Mouse (Mus musculus) kidney, adult 2 months (tissue): Measurements from ENCODE around the gene Cbarp. TPM values are rescaled to one million over a fixed set of nuclear protein-coding genes. Genes with fewer than 3 reads are reported as not detected.

Experiments
- DNase-seq: peaks from one replicate; pipeline ENCODE4 v3.0.0; 2021
- H3K27ac ChIP-seq: fragments of 200-500 bp; 2 replicates; pipeline ENCODE4 v1.5.1; 2012; ENCODE audit warnings: low read depth, low read length, control low read depth, inconsistent platforms; ENCODE audit not compliant: insufficient read depth
- H3K27me3 ChIP-seq: fragments of 200-500 bp; replicated peaks from 2 replicates; pipeline ENCODE4 v1.6.1; 2012; ENCODE audit warnings: mild to moderate bottlenecking, moderate library complexity, low read length, inconsistent platforms; ENCODE audit not compliant: control insufficient read depth, insufficient read depth
- H3K36me3 ChIP-seq: fragments of 200-500 bp; 2 replicates; pipeline ENCODE4 v1.6.1; 2012; ENCODE audit warnings: mild to moderate bottlenecking, moderate library complexity, low read length, inconsistent platforms; ENCODE audit not compliant: control insufficient read depth, insufficient read depth
- H3K4me1 ChIP-seq: fragments of 200-500 bp; 2 replicates; pipeline ENCODE4 v1.6.1; 2011; ENCODE audit warnings: low read length; ENCODE audit not compliant: control insufficient read depth, insufficient read depth
- H3K4me3 ChIP-seq: fragments of 200-500 bp; 2 replicates; pipeline ENCODE4 v1.5.1; 2011; ENCODE audit warnings: mild to moderate bottlenecking, low read depth, low read length, control low read depth; ENCODE audit not compliant: insufficient read depth
- CTCF ChIP-seq: fragments of 200-500 bp; conservative IDR thresholded peaks from 2 replicates; pipeline ENCODE4 v1.5.1; 2011; ENCODE audit warnings: low read depth, mild to moderate bottlenecking, control low read depth, low read length, moderate library complexity, mixed read lengths; ENCODE audit not compliant: insufficient read depth, insufficient read length
- POLR2A ChIP-seq: fragments of 200-500 bp; IDR thresholded peaks from one replicate; pipeline ENCODE4 v1.6.1; 2011; ENCODE audit warnings: low read depth, low read length, control low read depth
- WGBS: fragments of 180-500 bp; shearing (Covaris S2); methylation state at CpG from one replicate; pipeline ENCODE4 v1.1.7; 2018; 5-methylcytosine and 5-hydroxymethylcytosine counted together
- polyA plus RNA-seq: library from polyadenylated mRNA; depleted of rRNA; stranded (reverse); fragments of >200 nt; gene quantifications from 2 replicates; pipeline ENCODE4 v1.2.3, GENCODE M21; 2012; rRNA removed

The Cbarp gene
- 8.1 and 8.7 TPM in 2 replicates for polyA plus RNA-seq

GRCm38 (mm10) chr10:80140666-80141035 lies at the start of gene Cbarp:
Gene Cbarp (minus strand): TSS chr10:80140835.
- H3K27ac ChIP-seq: peak within 1 kb of the TSS; percentile 78
- H3K36me3 ChIP-seq: no peaks in the 10 kb centered on the region
- no peak for DNase-seq
- peak within 1 kb of the TSS; percentile 44 for H3K4me3 ChIP-seq
- H3K27me3 ChIP-seq: no peaks in the 10 kb centered on the region
- 81% methylated on average over 10 of the region's 10 CpGs for WGBS
- peaks cover 6% of the 10 kb centered on the region; the same call in 1 of the 2 replicates for H3K4me1 ChIP-seq
- TF ChIP-seq CTCF: no peak
- no peak for TF ChIP-seq POLR2A

- H3K4me3 ChIP-seq: no peak overlapping the region
- no peak for DNase-seq
- H3K27ac ChIP-seq: no peak overlapping the region
- H3K36me3 ChIP-seq: no peaks in the 10 kb centered on the region
- no peaks in the 10 kb centered on the region for H3K4me1 ChIP-seq
- peaks cover 5% of the 10 kb centered on the region; the same call in 1 of the 2 replicates for H3K27me3 ChIP-seq
- TF ChIP-seq POLR2A: no peak
- no peak for TF ChIP-seq CTCF
- WGBS: 11% methylated on average over 21 of the region's 21 CpGs
Observed at GRCm38 (mm10) chr10:80189999-80190398, 49.4 kb upstream of the Cbarp start.

- Histone ChIP-seq H3K4me3 (no peak overlapping the region), H3K27ac (no peak overlapping the region), H3K4me1 (no peaks in the 10 kb centered on the region), H3K36me3 (no peaks in the 10 kb centered on the region), H3K27me3 (peaks cover 5% of the 10 kb centered on the region; the same call in 1 of the 2 replicates)
- TF ChIP-seq CTCF (no peak), POLR2A (no peak)
- 83% methylated on average over 15 of the region's 15 CpGs for WGBS
- DNase-seq: no peak
Observed at GRCm38 (mm10) chr10:80188453-80189024, 47.9 kb upstream of the Cbarp start.

- no peaks in the 10 kb centered on the region for H3K4me1 ChIP-seq
- H3K36me3 ChIP-seq: no peaks in the 10 kb centered on the region
- H3K4me3 ChIP-seq: no peak overlapping the region
- TF ChIP-seq POLR2A (no peak), CTCF (no peak)
- H3K27ac ChIP-seq: no peak overlapping the region
- peaks cover 5% of the 10 kb centered on the region; the same call in 1 of the 2 replicates for H3K27me3 ChIP-seq
- WGBS: 97% methylated on average over 10 of the region's 10 CpGs
- no peak for DNase-seq
Observed at GRCm38 (mm10) chr10:80187739-80188138, 47.1 kb upstream of the Cbarp start.

- Histone ChIP-seq H3K36me3 (no peaks in the 10 kb centered on the region), H3K27me3 (peaks cover 5% of the 10 kb centered on the region; the same call in 1 of the 2 replicates), H3K4me1 (no peaks in the 10 kb centered on the region), H3K27ac (no peak overlapping the region), H3K4me3 (no peak overlapping the region)
- TF ChIP-seq POLR2A (no peak), CTCF (no peak)
- no peak for DNase-seq
- WGBS: 52% methylated on average over 27 of the region's 27 CpGs
Observed at GRCm38 (mm10) chr10:80186649-80187048, 46.0 kb upstream of the Cbarp start.

- Histone ChIP-seq H3K4me3 (no peak overlapping the region), H3K4me1 (no peaks in the 10 kb centered on the region), H3K27me3 (no peaks in the 10 kb centered on the region; the same call in 1 of the 2 replicates), H3K36me3 (no peaks in the 10 kb centered on the region), H3K27ac (no peak overlapping the region)
- DNase-seq: no peak
- no peak for TF ChIP-seq POLR2A
- no peak for TF ChIP-seq CTCF
- 90% methylated on average over 7 of the region's 7 CpGs for WGBS
Observed at GRCm38 (mm10) chr10:80182547-80182946, 41.9 kb upstream of the Cbarp start.

- no peaks in the 10 kb centered on the region for H3K36me3 ChIP-seq
- TF ChIP-seq CTCF (no peak), POLR2A (no peak)
- H3K27me3 ChIP-seq: no peaks in the 10 kb centered on the region; the same call in 1 of the 2 replicates
- no peak overlapping the region for H3K27ac ChIP-seq
- DNase-seq: no peak
- 81% methylated on average over 5 of the region's 5 CpGs for WGBS
- H3K4me3 ChIP-seq: no peak overlapping the region
- no peaks in the 10 kb centered on the region for H3K4me1 ChIP-seq
Observed at GRCm38 (mm10) chr10:80180823-80181222, 40.2 kb upstream of the Cbarp start.

- no peak overlapping the region for H3K4me3 ChIP-seq
Observed at GRCm38 (mm10) chr10:80180288-80180687, 39.7 kb upstream of the Cbarp start.

More at GRCm38 (mm10) chr10:80180288-80180687, 39.7 kb upstream of the Cbarp start:
- TF ChIP-seq POLR2A: no peak
- TF ChIP-seq CTCF: no peak
- H3K27ac ChIP-seq: no peak overlapping the region
- H3K4me1 ChIP-seq: no peaks in the 10 kb centered on the region
- 67% methylated on average over 6 of the region's 6 CpGs for WGBS
- H3K36me3 ChIP-seq: no peaks in the 10 kb centered on the region
- DNase-seq: no peak
- no peaks in the 10 kb centered on the region; the same call in 1 of the 2 replicates for H3K27me3 ChIP-seq
